Mouse (Mus musculus): ENCODE results near the gene Pi4k2b. TPM values are rescaled to one million over a fixed set of nuclear protein-coding genes. Genes with fewer than 3 reads are reported as not detected.

The Pi4k2b gene
- polyA plus RNA-seq (2014; fragmentation: Illumina TruSeq; extraction: RNeasy Lipid Tissue Mini Kit (QIAGEN cat#74804); ENCODE audit: low read depth, low replicate concordance): 2.7 TPM

DNA sequence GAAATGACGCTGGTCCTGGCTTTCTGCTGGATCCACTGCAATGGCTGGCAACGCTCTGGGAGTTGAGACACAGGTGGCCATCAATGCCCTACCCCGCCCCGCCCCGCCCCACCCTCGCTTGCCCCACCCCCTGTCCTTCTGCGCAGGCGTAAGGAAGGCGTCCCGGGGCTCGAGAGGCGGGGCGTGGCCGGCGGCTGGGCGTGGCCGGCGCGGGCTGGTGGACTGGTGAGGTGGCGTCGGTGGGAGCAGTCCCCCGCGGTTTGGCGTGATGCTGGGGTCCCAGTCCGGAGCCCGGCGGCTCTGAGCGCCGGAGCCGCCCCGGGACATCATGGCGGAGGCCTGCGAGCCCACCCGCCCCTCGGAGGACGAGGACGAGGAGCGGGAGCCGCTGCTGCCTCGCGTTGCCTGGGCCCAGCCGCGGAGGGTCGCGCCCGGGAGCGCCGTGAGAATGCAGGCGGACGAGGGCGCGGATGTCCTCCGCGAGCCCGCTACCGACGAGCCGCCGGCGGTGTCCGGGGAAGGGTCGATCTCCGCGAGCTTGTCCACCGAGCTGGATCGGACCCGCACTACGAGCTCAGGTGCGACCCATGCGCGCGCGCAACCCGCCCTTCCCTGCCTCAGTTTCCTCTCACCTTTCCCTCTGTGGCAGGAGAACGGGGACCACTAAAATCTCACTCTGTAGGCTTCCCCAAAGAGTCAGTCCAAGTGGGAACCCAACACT lies at the start of gene Pi4k2b:
Pi4k2b (plus strand) TSS at position 184 of the 721 bp plus-strand sequence.

GRCm38 (mm10) chr5:52775237-52775636 lies 33.9 kb downstream of the Pi4k2b start, which contains the start of gene Zcchc4:
TSS of gene Zcchc4 (plus strand) at chr5:52775409.

Other genes with a start within 250 kb of the Pi4k2b start
- 0.84 TPM for gene Lgi2, start 175.1 kb upstream of the Pi4k2b start, polyA plus RNA-seq (2014; fragmentation: Illumina TruSeq; extraction: RNeasy Lipid Tissue Mini Kit (QIAGEN cat#74804); ENCODE audit: low read depth, low replicate concordance)
- 6.3 TPM for gene Sepsecs, start 71.9 kb upstream of the Pi4k2b start, polyA plus RNA-seq (2014; fragmentation: Illumina TruSeq; extraction: RNeasy Lipid Tissue Mini Kit (QIAGEN cat#74804); ENCODE audit: low read depth, low replicate concordance)
- gene Zcchc4, start 33.8 kb downstream of the Pi4k2b start, polyA plus RNA-seq (2014; fragmentation: Illumina TruSeq; extraction: RNeasy Lipid Tissue Mini Kit (QIAGEN cat#74804); ENCODE audit: low read depth, low replicate concordance): 6.6 TPM
- gene Anapc4, start 92.4 kb downstream of the Pi4k2b start, polyA plus RNA-seq (2014; fragmentation: Illumina TruSeq; extraction: RNeasy Lipid Tissue Mini Kit (QIAGEN cat#74804); ENCODE audit: low read depth, low replicate concordance): 47.9 TPM

Data from heart, adult 10 weeks (tissue).